Mouse (Mus musculus) spleen, adult 2 months (tissue): ENCODE data around the gene Prox2.

ENCODE experiments used
- CTCF ChIP-seq: fragments of 200-500 bp; IDR thresholded peaks from 2 replicates; pipeline ENCODE4 v1.5.1; 2011; ENCODE audit warnings: mild to moderate bottlenecking, inconsistent platforms; ENCODE audit not compliant: insufficient read depth, insufficient read length, insufficient replicate concordance; ENCODE audit errors: extremely low read depth
- POLR2A ChIP-seq: fragments of 200-500 bp; IDR thresholded peaks from 2 replicates; pipeline ENCODE4 v1.6.1; 2011; ENCODE audit warnings: low read depth, low read length, inconsistent platforms

DNA sequence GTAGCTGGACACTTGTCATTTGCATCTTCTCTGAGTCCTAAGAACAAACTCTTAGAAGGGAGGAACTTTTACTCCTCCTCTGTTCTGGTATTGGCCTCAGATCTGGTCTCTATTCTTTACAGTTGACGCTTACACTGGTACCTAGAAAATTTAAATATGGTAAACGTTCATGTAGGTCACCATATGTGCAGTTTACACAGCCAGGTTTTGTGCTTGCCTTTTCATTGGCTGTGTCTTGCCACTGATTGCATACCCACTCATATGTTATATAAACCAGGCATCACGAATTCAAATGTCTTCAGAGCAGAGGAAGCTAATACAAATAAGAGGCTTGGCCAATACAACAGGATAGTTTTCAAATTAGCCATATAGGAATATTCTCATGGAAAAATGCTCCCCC, 33.5 kb downstream of the Prox2 start:
- TF ChIP-seq CTCF: no peak
- no peak for TF ChIP-seq POLR2A
